Comparison of ENCODE assay signal across 18 mouse cellular contexts in genomic region chr6:77199375-77199774, GRCm38 (mm10). TPM values are rescaled to one million over a fixed set of nuclear protein-coding genes. Genes with fewer than 3 reads are reported as not detected.
"Had no signal": no experiment of that assay in that cellular context is flagged by ENCODE, and none has a peak within 500 bp of the region (broad histone marks: within the 10 kb centered on the region; RNA-seq: fewer than 3 reads in every experiment).

No protein-coding gene starts in this region.

- H3K9me3 ChIP-seq: kidney, embryonic 15.5 days; limb, embryonic 12.5 days; limb, embryonic 15.5 days; lung, embryonic 15.5 days; megakaryocyte, embryonic 14.5 days; midbrain, embryonic 12.5 days had no signal

- H3K4me2 ChIP-seq: kidney, embryonic 15.5 days; limb, embryonic 12.5 days; limb, embryonic 15.5 days; liver, embryonic 11.5 days; lung, embryonic 15.5 days; midbrain, embryonic 12.5 days had no signal

- H3K4me1 ChIP-seq: limb, embryonic 12.5 days; limb, embryonic 15.5 days; lung, embryonic 15.5 days; megakaryocyte, embryonic 14.5 days had no signal

- ATAC-seq: liver, postnatal 0 days had no signal

- H3K9ac ChIP-seq: kidney, embryonic 15.5 days; limb, embryonic 12.5 days; limb, embryonic 15.5 days; liver, embryonic 14.5 days; liver, postnatal 0 days; lung, embryonic 15.5 days; midbrain, embryonic 12.5 days had no signal

- H3K4me3 ChIP-seq: kidney, embryonic 15.5 days; limb, embryonic 12.5 days; limb, embryonic 15.5 days; lung, embryonic 15.5 days; megakaryocyte, embryonic 14.5 days; midbrain, embryonic 12.5 days had no signal

- H3K27ac ChIP-seq: kidney, embryonic 15.5 days; limb, embryonic 12.5 days; limb, embryonic 15.5 days; liver, embryonic 14.5 days; lung, embryonic 15.5 days; midbrain, embryonic 12.5 days had no signal

- H3K36me3 ChIP-seq: kidney, embryonic 15.5 days; limb, embryonic 12.5 days; limb, embryonic 15.5 days; lung, embryonic 15.5 days; midbrain, embryonic 12.5 days had no signal

- H3K27me3 ChIP-seq: kidney, embryonic 15.5 days; limb, embryonic 15.5 days; lung, embryonic 15.5 days; megakaryocyte, embryonic 14.5 days; midbrain, embryonic 12.5 days had no signal

- DNase-seq: kidney, postnatal 10 days; kidney, postnatal 36 days; layer of hippocampus, postnatal 36 days; left cerebral cortex, postnatal 4 days; liver, postnatal 0 days; lung, postnatal 10 days; lung, postnatal 36 days; thymus, adult 18-20 months; thymus, postnatal 36 days had no signal

RNA-seq across cellular contexts. Expression of gene Lrrtm1, which starts 43.1 kb away (rescaled TPM):
- polyA plus RNA-seq: liver, postnatal 0 days; spleen, adult 2 months had no signal
